Mouse (Mus musculus): ENCODE results near the gene Snrpe. TPM values are rescaled to one million over a fixed set of nuclear protein-coding genes. Genes with fewer than 3 reads are reported as not detected.

Gene Snrpe
- 143 and 157 TPM in 2 replicates for total RNA-seq (2014; rRNA removed; ENCODE audit: low replicate concordance)
- polyA plus RNA-seq (2015; fragmentation: Nextera tagmentation; extraction: Ambion mirVana): 314 and 316 TPM in 2 replicates

GRCm38 (mm10) chr1:133609771-133610502 lies at the start of gene Snrpe:
Gene Snrpe, minus strand, starts transcription at chr1:133610291.
- TF ChIP-seq CTCF (IDR thresholded peaks at IDR 0.05; ENCODE audit: low read depth): peak; percentile 97
- peak; percentile 76; the same call in 1 of the 2 replicates for TF ChIP-seq EP300 (IDR thresholded peaks at IDR 0.05; ENCODE audit: low read depth)
- DNase-seq (ENCODE audit: low spot score) (peak; percentile 98), ATAC-seq (ENCODE audit: insufficient read depth, low read depth) (peak; percentile 98)
- Histone ChIP-seq H3K36me3 (replicated peaks; ENCODE audit: control insufficient read depth, insufficient read depth, low read length) (peaks cover 38% of the 10 kb centered on the region), H3K27me3 (ENCODE audit: control insufficient read depth, insufficient read depth, low read length) (no peaks in the 10 kb centered on the region), H3K4me2 (ENCODE audit: low read depth, low read length) (peak within 1 kb of the TSS; percentile 75), H3K4me3 (ENCODE audit: low read depth, low read length) (peak within 1 kb of the TSS; percentile 78), H3K27ac (ENCODE audit: low read depth) (peak within 1 kb of the TSS; percentile 94), H3K9me3 (replicated peaks; ENCODE audit: control insufficient read depth, low read length) (no peaks in the 10 kb centered on the region), H3K9ac (replicated peaks; ENCODE audit: low read depth, low read length) (peak within 1 kb of the TSS; percentile 92), H3K4me1 (ENCODE audit: control insufficient read depth, insufficient read depth) (0 out of 2 replicates have a peak, but pooled peaks cover 4% of the 10 kb centered on the region)
- under 1% methylated on average over 73 of the region's 73 CpGs for WGBS

GRCm38 (mm10) chr1:133658878-133659277 lies 48.8 kb upstream of the Snrpe start:
- H3K9me3 ChIP-seq (replicated peaks; ENCODE audit: control insufficient read depth, low read length): no peaks in the 10 kb centered on the region
- H3K27me3 ChIP-seq (ENCODE audit: control insufficient read depth, insufficient read depth, low read length): no peaks in the 10 kb centered on the region
- TF ChIP-seq EP300 (IDR thresholded peaks at IDR 0.05; ENCODE audit: low read depth) (no peak), CTCF (IDR thresholded peaks at IDR 0.05; ENCODE audit: low read depth) (no peak)
- H3K36me3 ChIP-seq (replicated peaks; ENCODE audit: control insufficient read depth, insufficient read depth, low read length): peaks cover 28% of the 10 kb centered on the region
- peak overlapping the region; percentile 30; the same call in 1 of the 2 replicates for H3K4me2 ChIP-seq (ENCODE audit: low read depth, low read length)
- ATAC-seq (ENCODE audit: insufficient read depth, low read depth) (no peak), DNase-seq (ENCODE audit: low spot score) (no peak)
- no peak overlapping the region for H3K9ac ChIP-seq (replicated peaks; ENCODE audit: low read depth, low read length)
- no peak overlapping the region for H3K27ac ChIP-seq (ENCODE audit: low read depth)
- peaks cover 42% of the 10 kb centered on the region for H3K4me1 ChIP-seq (ENCODE audit: control insufficient read depth, insufficient read depth)
- 79% methylated on average over 3 of the region's 3 CpGs for WGBS
- no peak overlapping the region for H3K4me3 ChIP-seq (ENCODE audit: low read depth, low read length)

- Histone ChIP-seq H3K27me3 (ENCODE audit: control insufficient read depth, insufficient read depth, low read length) (no peaks in the 10 kb centered on the region), H3K4me1 (ENCODE audit: control insufficient read depth, insufficient read depth) (peaks cover 42% of the 10 kb centered on the region), H3K4me2 (ENCODE audit: low read depth, low read length) (no peak overlapping the region), H3K9ac (replicated peaks; ENCODE audit: low read depth, low read length) (no peak overlapping the region), H3K27ac (ENCODE audit: low read depth) (no peak overlapping the region), H3K9me3 (replicated peaks; ENCODE audit: control insufficient read depth, low read length) (no peaks in the 10 kb centered on the region), H3K36me3 (replicated peaks; ENCODE audit: control insufficient read depth, insufficient read depth, low read length) (peaks cover 33% of the 10 kb centered on the region), H3K4me3 (ENCODE audit: low read depth, low read length) (no peak overlapping the region)
- TF ChIP-seq EP300 (IDR thresholded peaks at IDR 0.05; ENCODE audit: low read depth) (no peak), CTCF (IDR thresholded peaks at IDR 0.05; ENCODE audit: low read depth) (no peak)
- ATAC-seq (ENCODE audit: insufficient read depth, low read depth) (no peak), DNase-seq (ENCODE audit: low spot score) (no peak)
- WGBS: 48% methylated on average over 5 of the region's 5 CpGs
These were observed 46.7 kb upstream of the Snrpe start for GRCm38 (mm10) chr1:133656811-133657210.

- H3K9ac ChIP-seq (replicated peaks; ENCODE audit: low read depth, low read length): no peak overlapping the region
- ATAC-seq (ENCODE audit: insufficient read depth, low read depth): no peak
These were observed 42.9 kb upstream of the Snrpe start for GRCm38 (mm10) chr1:133653033-133653432.

GRCm38 (mm10) chr1:133650288-133651055 lies 40.4 kb upstream of the Snrpe start:
- Histone ChIP-seq H3K27ac (ENCODE audit: low read depth) (no peak overlapping the region), H3K36me3 (replicated peaks; ENCODE audit: control insufficient read depth, insufficient read depth, low read length) (peaks cover 35% of the 10 kb centered on the region), H3K4me3 (ENCODE audit: low read depth, low read length) (no peak overlapping the region), H3K9ac (replicated peaks; ENCODE audit: low read depth, low read length) (no peak overlapping the region), H3K9me3 (replicated peaks; ENCODE audit: control insufficient read depth, low read length) (no peaks in the 10 kb centered on the region), H3K27me3 (ENCODE audit: control insufficient read depth, insufficient read depth, low read length) (no peaks in the 10 kb centered on the region), H3K4me1 (ENCODE audit: control insufficient read depth, insufficient read depth) (no peaks in the 10 kb centered on the region), H3K4me2 (ENCODE audit: low read depth, low read length) (no peak overlapping the region)
- ATAC-seq (ENCODE audit: insufficient read depth, low read depth) (no peak), DNase-seq (ENCODE audit: low spot score) (no peak)
- TF ChIP-seq EP300 (IDR thresholded peaks at IDR 0.05; ENCODE audit: low read depth) (no peak), CTCF (IDR thresholded peaks at IDR 0.05; ENCODE audit: low read depth) (no peak)
- WGBS: 90% methylated on average over 7 of the region's 7 CpGs

More at GRCm38 (mm10) chr1:133653033-133653432, 42.9 kb upstream of the Snrpe start:
- no peaks in the 10 kb centered on the region for H3K9me3 ChIP-seq (replicated peaks; ENCODE audit: control insufficient read depth, low read length)
- 89% methylated on average over 1 of the region's 1 CpGs for WGBS
- H3K4me2 ChIP-seq (ENCODE audit: low read depth, low read length): no peak overlapping the region
- no peak for DNase-seq (ENCODE audit: low spot score)
- TF ChIP-seq EP300 (IDR thresholded peaks at IDR 0.05; ENCODE audit: low read depth) (no peak), CTCF (IDR thresholded peaks at IDR 0.05; ENCODE audit: low read depth) (no peak)
- no peak overlapping the region for H3K4me3 ChIP-seq (ENCODE audit: low read depth, low read length)
- H3K4me1 ChIP-seq (ENCODE audit: control insufficient read depth, insufficient read depth): peaks cover 23% of the 10 kb centered on the region
- peaks cover 29% of the 10 kb centered on the region for H3K36me3 ChIP-seq (replicated peaks; ENCODE audit: control insufficient read depth, insufficient read depth, low read length)
- H3K27me3 ChIP-seq (ENCODE audit: control insufficient read depth, insufficient read depth, low read length): no peaks in the 10 kb centered on the region
- H3K27ac ChIP-seq (ENCODE audit: low read depth): no peak overlapping the region
